Mouse (Mus musculus) adrenal gland, postnatal 36 days (tissue): Measurements from ENCODE around the gene Gm28047. TPM values are rescaled to one million over a fixed set of nuclear protein-coding genes. Genes with fewer than 3 reads are reported as not detected.

Source experiments
- DNase-seq, 2 experiments: peaks; one replicate each; pipeline ENCODE4 v3.0.0; 2021; ENCODE audit warnings: mixed read lengths in 1 of 2
- microRNA-seq: library from miRNA; unstranded; fragments of <30 nt; microRNA quantifications from one replicate; pipeline ENCODE4 v1.2.0, GENCODE M21; 2021
- total RNA-seq, 2 experiments: library from RNA; stranded (reverse); gene quantifications; 2 replicates each; pipeline ENCODE4 v1.2.3; 2021

Gene Gm28047
- total RNA-seq, 2 experiments from 2014 or later = 1.2 to 1.4 TPM

DNA sequence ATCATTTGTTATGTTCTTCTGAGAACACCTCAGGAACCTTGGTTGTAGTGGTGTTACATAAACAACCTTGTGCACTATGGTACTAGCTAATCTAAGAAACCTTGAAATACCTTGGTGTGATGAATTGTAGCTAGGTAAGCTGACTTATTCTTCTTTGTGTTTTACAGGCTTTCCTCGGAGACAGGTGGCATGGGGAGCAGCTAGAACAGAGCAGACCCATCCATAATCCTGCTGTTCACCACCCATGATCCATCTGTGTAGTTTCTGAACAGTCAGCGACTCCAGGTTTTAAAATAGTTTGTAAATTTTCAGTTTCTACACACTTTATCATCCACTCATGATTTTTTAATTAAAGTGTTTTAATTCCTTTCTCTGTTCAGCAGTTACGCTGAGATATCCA, 126.5 kb downstream of the Gm28047 start:
- DNase-seq = no peak

DNA sequence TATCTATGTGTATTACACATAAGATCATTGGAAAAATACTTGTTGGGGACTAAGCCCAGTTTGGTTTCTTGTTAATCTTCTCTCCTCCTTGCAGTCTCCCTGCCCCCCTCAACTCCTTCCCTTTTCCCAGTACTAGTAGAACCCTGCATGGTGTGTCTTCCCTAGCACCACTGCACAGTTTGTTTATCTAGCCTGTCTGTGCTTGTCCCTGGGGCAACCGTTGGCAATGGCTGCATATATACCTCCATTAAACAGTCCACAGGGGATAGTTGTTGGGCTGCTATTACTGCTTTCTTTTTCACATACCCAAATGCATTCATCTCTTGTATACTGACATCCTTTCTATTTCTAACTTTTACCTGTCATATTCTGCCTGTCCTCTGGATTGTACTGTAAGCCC, 137.2 kb downstream of the Gm28047 start:
- no peak for DNase-seq

DNA sequence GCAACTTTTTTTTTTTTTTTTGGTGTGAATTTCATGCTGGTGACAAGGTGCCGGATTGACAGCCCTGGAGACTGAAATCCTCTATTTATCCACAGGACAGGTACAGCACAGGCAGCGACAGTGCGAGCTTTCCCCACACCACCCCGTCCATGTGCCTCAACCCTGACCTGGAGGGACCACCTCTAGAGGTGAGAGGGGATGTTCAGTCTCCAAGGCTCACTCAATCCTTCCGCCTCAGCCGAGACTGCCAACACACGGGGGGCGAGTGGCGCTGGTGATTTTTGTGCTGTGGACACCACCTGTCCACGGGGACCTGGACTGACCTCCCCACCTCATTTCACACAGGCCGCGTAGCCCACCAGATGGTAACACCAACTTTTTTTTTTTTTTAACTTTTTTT, 139.0 kb downstream of the Gm28047 start:
- DNase-seq = no peak

DNA sequence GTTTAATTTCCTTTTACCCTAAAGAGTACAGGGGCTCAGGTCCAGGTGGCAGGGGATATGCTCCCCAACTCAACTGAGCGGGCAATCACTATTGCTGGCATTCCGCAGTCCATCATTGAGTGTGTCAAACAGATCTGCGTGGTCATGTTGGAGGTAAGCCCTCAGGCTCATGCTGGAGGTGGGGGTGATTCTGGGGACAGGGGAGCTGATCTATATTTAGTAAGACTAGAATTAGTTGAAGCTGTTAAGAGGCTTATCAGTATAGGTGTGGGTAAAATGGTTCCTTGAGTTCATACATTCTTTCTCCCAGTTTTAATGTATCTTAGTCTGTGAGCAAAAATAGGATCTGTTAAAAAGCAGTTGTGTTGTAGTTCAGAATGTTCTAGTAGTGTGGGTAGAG, 141.7 kb downstream of the Gm28047 start:
- DNase-seq = no peak

DNA sequence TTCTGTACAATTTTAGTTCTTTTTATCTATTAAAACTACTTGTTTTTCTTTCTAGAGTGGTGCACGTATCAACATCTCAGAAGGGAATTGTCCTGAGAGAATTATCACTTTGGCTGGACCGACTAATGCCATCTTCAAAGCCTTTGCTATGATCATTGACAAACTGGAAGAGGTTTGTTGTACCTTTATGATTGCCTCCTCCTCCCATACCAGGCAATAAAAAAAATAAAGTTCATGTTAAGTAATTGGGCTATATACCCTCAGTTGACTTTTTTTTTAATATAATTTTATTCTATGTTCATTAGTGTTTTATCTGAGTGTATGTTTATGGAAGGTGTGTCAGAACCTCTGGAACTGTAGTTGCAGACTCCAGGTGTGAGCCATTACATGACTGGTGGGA, 150.3 kb downstream of the Gm28047 start:
- DNase-seq = no peak

Small RNA genes lying within 50 kb of the gene (microRNA-seq; reads per million reads assigned to microRNA genes)
- gene Mir688 = not detected

Other genes with a start within 250 kb of the Gm28047 start
- gene Sp1, start 218.9 kb downstream of the Gm28047 start, total RNA-seq = 10 to 100 TPM; 78.9 to 79.7 TPM
- gene Amhr2, start 179.7 kb downstream of the Gm28047 start, total RNA-seq = 1 to 10 TPM; 1.2 to 2.5 TPM
- gene Prr13, start 166.0 kb downstream of the Gm28047 start, total RNA-seq = 100 to 1,000 TPM; 112 to 116 TPM
- gene Pcbp2, start 154.5 kb downstream of the Gm28047 start, total RNA-seq = 100 to 1,000 TPM; 724 to 759 TPM
- not detected for gene Gm10337, start 121.3 kb downstream of the Gm28047 start, total RNA-seq
- 1 to 10 TPM; 8.0 to 8.9 TPM for gene Map3k12, start 108.0 kb downstream of the Gm28047 start, total RNA-seq
- gene Tarbp2, start 106.9 kb downstream of the Gm28047 start, total RNA-seq = 10 to 100 TPM; 32.5 to 33.5 TPM
- gene Npff, start 100.1 kb downstream of the Gm28047 start, total RNA-seq = 1 to 10 TPM; 2.5 to 3.6 TPM
- gene Atf7, start 397 bp upstream of the Gm28047 start, total RNA-seq = 10 to 100 TPM; 65.5 to 66.3 TPM
- gene Atp5g2, start 47.3 kb upstream of the Gm28047 start, total RNA-seq = 10 to 100 TPM; 16.8 to 20.8 TPM
- 100 to 1,000 TPM in 1 of 2 experiments, 10 to 100 TPM in 1; 92.7 to 110 TPM for gene Calcoco1, start 97.1 kb upstream of the Gm28047 start, total RNA-seq